Mouse (Mus musculus) heart, embryonic 16.5 days (tissue): ENCODE measurements at regions not wholly inside any gene's neighbourhood (a gene's known extent, or its start where the extent isn't known, plus 50 kb on each side); places are given as distances from the start of the nearest gene placed in this dataset.

Source experiments
- ATAC-seq: fragments of 200-750 bp; cut with Nextera tagmentation; replicated peaks from 2 replicates; pipeline ENCODE4 v1.8.0; 2017; ENCODE audit warnings: moderate number of reproducible peaks; ENCODE audit not compliant: insufficient read depth, low FRiP score; ENCODE audit errors: extremely low read depth
- H3K27ac ChIP-seq: fragments of 300-500 bp; sonication (generic); 2 replicates; pipeline ENCODE4 v1.5.1; 2014; ENCODE audit warnings: mild to moderate bottlenecking, low read length, control low read depth, moderate library complexity
- H3K27me3 ChIP-seq: fragments of 300-500 bp; sonication (generic); 2 replicates; pipeline ENCODE4 v1.6.1; 2014; ENCODE audit warnings: low read length, mixed read lengths; ENCODE audit not compliant: control insufficient read depth, insufficient read depth
- H3K36me3 ChIP-seq: fragments of 300-500 bp; sonication (generic); 2 replicates; pipeline ENCODE4 v1.6.1; 2014; ENCODE audit not compliant: control insufficient read depth, insufficient read depth
- H3K4me1 ChIP-seq: fragments of 300-500 bp; sonication (generic); 2 replicates; pipeline ENCODE4 v1.6.1; 2014; ENCODE audit warnings: low read length, mixed read lengths; ENCODE audit not compliant: control insufficient read depth, insufficient read depth
- H3K4me2 ChIP-seq: fragments of 300-500 bp; sonication (generic); 2 replicates; pipeline ENCODE4 v1.6.1; 2014; ENCODE audit warnings: low read depth, mild to moderate bottlenecking, control low read depth, low read length
- H3K4me3 ChIP-seq: fragments of 300-500 bp; sonication (generic); 2 replicates; pipeline ENCODE4 v1.5.1; 2014; ENCODE audit warnings: mild to moderate bottlenecking, control low read depth, low read length
- H3K9ac ChIP-seq: fragments of 300-500 bp; sonication (generic); 2 replicates; pipeline ENCODE4 v1.6.1; 2014; ENCODE audit warnings: low read length, control low read depth
- H3K9me3 ChIP-seq: fragments of 300-500 bp; sonication (generic); replicated peaks from 2 replicates; pipeline ENCODE4 v1.6.1; 2016; ENCODE audit warnings: low read length; ENCODE audit not compliant: control insufficient read depth
- WGBS: fragments of 180-500 bp; shearing (Covaris S2); extraction: QIAGEN DNeasy Blood & Tissue Kit; methylation state at CpG from one replicate; pipeline ENCODE4 v1.1.7; 2014; 5-methylcytosine and 5-hydroxymethylcytosine counted together

DNA sequence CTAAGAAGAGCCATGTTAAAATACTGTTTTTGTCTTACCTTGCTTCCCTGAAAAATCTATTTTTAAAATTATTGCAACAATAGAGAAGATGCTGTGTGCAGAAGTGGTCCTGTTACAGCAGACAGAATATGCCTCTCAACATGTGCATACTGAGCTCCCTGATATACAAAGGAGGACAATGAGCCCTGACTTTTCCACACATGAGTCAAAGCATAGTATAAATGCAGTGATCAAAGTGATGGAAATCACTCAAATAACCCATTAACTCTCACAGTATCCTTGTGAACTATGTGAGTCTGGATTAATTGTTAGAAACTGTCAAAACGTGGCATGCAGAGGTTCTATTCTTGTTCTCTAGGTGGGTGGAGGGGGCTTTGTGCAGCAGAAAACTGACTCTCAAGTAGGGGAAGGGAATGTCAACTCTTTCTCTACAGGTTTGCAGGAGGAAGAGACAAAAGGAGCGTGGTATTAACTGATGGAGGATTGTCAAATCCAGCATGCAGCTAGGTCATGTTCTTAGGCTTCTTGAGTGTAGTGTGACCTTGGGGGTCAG lies 337.5 kb upstream of the Rarb start:
- no peak overlapping the region for H3K27ac ChIP-seq
- ATAC-seq = no peak
- no peaks in the 10 kb centered on the region for H3K27me3 ChIP-seq
- no peaks in the 10 kb centered on the region for H3K9me3 ChIP-seq
- H3K4me1 ChIP-seq = no peaks in the 10 kb centered on the region
- WGBS = 61% methylated on average over 2 of the region's 2 CpGs
- no peak overlapping the region for H3K4me2 ChIP-seq
- no peak overlapping the region for H3K4me3 ChIP-seq
- no peaks in the 10 kb centered on the region for H3K36me3 ChIP-seq
- no peak overlapping the region for H3K9ac ChIP-seq

DNA sequence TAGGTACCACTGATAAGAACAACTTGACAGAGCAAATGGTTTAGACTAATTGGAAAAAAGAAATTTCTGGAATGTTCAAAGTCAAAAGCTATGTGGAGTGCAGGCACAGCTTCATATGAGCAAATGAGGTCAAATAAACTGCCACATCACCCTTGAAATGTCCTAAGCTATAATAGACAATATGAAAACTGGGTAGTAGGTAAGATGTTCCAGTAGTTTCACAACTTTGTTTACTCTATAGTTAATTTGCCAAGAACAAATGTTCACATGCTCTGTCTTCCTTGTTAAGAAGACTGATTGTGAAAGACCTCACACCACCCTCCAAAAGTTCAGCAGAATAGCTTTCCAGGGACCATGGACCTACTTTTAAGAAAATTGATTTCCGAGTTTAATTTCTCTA lies 301.7 kb upstream of the Rarb start:
- no peaks in the 10 kb centered on the region for H3K9me3 ChIP-seq
- no peak overlapping the region for H3K4me2 ChIP-seq
- 76% methylated on average over 1 of the region's 1 CpGs for WGBS
- H3K36me3 ChIP-seq = no peaks in the 10 kb centered on the region
- H3K4me1 ChIP-seq = no peaks in the 10 kb centered on the region
- no peak for ATAC-seq
- no peak overlapping the region for H3K4me3 ChIP-seq
- no peaks in the 10 kb centered on the region for H3K27me3 ChIP-seq
- no peak overlapping the region for H3K9ac ChIP-seq
- no peak overlapping the region for H3K27ac ChIP-seq

DNA sequence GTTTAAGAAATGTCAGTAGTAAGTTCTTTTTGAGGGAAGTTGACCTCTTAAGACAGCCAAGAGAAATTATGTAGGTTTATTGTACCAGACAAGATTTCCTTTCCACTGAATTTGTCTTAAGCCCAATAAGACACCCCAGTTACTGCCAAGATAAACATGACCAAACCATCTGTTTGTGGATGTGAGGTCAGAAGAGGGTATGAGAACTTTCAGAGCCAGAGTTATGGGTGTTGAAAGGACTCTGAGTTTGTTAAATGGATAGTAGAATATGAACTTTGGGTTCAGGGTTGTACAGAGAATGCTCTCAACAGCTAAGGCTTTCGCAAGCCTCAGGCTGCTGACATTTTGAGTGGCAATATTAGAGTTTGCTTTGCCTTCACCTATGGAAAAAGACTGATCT lies 287.7 kb upstream of the Rarb start:
- Histone ChIP-seq H3K27me3 (no peaks in the 10 kb centered on the region), H3K27ac (no peak overlapping the region), H3K36me3 (no peaks in the 10 kb centered on the region), H3K9me3 (no peaks in the 10 kb centered on the region), H3K9ac (no peak overlapping the region), H3K4me2 (no peak overlapping the region), H3K4me1 (no peaks in the 10 kb centered on the region), H3K4me3 (no peak overlapping the region)
- no peak for ATAC-seq
- WGBS = 58% methylated on average over 1 of the region's 1 CpGs

DNA sequence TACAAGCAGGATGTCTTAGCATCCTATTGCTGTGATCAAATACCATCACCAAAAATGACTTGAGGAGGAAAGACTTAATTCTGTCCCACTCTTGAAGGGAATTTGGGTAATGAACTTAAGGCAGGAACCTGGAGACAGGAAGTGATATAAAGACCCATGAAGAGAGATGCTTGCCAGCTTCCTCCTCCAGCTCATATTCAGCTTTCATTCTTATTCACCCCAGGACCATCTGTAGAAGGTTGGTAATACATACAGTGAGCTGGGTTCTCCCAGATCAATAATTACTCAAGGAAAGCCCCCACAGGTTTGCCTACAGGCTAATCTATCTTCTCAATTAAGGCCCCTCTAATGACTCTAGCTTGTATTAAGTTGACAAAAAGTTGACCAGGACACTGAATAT lies 283.5 kb upstream of the Rarb start:
- Histone ChIP-seq H3K27ac (no peak overlapping the region), H3K9ac (no peak overlapping the region), H3K27me3 (no peaks in the 10 kb centered on the region), H3K4me1 (no peaks in the 10 kb centered on the region), H3K9me3 (no peaks in the 10 kb centered on the region), H3K4me3 (no peak overlapping the region), H3K4me2 (no peak overlapping the region), H3K36me3 (no peaks in the 10 kb centered on the region)
- ATAC-seq = no peak

DNA sequence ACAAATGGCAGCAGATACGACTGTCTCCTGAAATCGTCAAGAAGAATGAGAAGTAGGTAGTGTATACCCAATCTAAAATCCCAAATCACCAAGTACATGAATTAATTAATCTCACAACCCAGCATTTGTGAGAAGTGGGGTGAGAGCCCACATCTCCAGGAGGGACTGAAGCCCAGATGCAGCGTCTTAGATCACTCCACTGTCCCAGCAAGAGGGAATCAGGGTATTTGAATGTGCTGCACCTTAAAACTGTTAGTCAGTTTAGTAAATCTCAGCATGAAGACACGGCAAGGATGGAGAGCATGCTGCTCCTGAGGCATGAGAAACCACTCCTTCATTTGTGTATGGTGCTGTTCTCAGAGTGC lies 271.6 kb upstream of the Rarb start:
- H3K27me3 ChIP-seq = no peaks in the 10 kb centered on the region
- WGBS = 52% methylated on average over 4 of the region's 4 CpGs

DNA sequence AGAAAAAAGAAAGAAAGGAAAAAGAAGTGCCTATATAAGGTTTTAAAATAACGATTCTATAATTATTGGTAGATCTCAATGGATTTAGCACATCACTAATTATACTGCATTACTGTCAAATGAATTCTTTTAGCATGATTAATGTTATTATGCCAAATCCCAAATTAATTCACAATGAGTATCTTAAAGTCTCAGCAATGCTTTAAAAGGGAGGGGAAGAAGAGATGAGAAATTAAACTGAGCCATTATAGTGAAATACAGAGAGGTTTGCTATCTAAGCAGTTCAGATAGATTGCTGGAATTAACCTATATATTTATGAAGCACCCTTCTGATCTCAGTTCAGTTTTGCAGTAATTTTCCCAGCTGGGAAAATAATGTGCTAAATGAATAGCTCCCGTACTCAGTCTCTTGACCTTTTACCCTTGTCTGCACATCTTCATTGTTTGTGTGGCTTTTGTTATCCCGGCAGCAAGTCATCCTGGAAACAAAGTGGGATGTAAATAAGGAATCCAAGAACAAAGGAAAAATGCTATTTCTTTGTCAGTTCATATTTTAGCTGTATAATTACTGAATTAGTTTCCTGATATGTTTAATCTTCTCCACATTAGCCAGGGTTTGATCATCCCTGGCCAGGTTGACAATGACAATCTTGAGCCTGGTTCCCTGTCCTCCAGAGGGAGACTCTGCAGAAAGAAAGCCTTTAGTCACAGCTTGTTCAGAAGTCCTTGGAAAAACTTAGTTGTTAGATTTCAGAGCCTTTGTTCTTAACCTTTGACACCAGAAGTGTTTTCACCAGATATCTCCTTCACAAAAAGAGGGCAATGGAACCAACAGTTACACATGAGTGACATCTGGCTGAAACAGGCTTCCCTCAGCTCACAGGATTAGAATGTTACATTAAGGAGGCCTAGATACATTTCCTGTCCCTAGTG lies 270.9 kb upstream of the Rarb start:
- H3K36me3 ChIP-seq = no peaks in the 10 kb centered on the region
- no peak overlapping the region for H3K4me2 ChIP-seq
- WGBS = 48% methylated on average over 3 of the region's 3 CpGs

More for the DNA sequence above, 271.6 kb upstream of the Rarb start:
- Histone ChIP-seq H3K36me3 (no peaks in the 10 kb centered on the region), H3K4me2 (no peak overlapping the region), H3K27ac (no peak overlapping the region), H3K9me3 (no peaks in the 10 kb centered on the region), H3K4me3 (no peak overlapping the region), H3K4me1 (0 out of 2 replicates have a peak, but pooled peaks cover 3% of the 10 kb centered on the region), H3K9ac (no peak overlapping the region)
- no peak for ATAC-seq

DNA sequence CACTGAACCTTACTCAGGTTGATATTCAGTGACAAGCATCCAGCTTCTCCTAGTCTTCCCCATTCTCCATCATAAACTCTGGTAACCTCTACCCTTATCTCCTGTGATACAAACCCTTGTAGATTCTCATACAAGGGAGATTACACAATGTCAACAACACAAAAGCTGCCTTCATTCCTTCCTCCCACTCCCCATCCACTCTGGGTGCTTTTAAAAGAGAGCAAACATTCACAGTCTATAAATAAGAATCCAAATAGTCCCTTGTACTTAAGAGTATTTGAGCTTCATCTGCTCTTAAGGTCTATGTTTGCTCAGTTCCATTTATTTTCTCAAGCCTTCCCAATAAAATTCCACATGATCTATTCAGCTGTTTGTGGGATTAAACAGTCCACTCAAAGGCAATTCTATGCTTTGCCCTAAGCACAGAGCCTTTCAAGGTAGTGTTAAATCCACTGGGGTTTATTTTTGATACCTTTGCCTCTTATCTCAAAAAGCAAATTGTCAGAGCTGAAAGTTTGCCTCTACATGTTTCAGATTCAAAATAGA lies 270.2 kb upstream of the Rarb start:
- no peak overlapping the region for H3K27ac ChIP-seq
- H3K27me3 ChIP-seq = no peaks in the 10 kb centered on the region
- H3K36me3 ChIP-seq = no peaks in the 10 kb centered on the region
- 0 out of 2 replicates have a peak, but pooled peaks cover 3% of the 10 kb centered on the region for H3K4me1 ChIP-seq
- H3K4me2 ChIP-seq = no peak overlapping the region
- no peak overlapping the region for H3K4me3 ChIP-seq
- no peak for ATAC-seq
- no peaks in the 10 kb centered on the region for H3K9me3 ChIP-seq
- no peak overlapping the region for H3K9ac ChIP-seq

More for the DNA sequence above, 270.9 kb upstream of the Rarb start:
- Histone ChIP-seq H3K4me1 (0 out of 2 replicates have a peak, but pooled peaks cover 3% of the 10 kb centered on the region), H3K27ac (no peak overlapping the region), H3K9ac (no peak overlapping the region), H3K27me3 (no peaks in the 10 kb centered on the region), H3K4me3 (no peak overlapping the region), H3K9me3 (no peaks in the 10 kb centered on the region)
- ATAC-seq = no peak

DNA sequence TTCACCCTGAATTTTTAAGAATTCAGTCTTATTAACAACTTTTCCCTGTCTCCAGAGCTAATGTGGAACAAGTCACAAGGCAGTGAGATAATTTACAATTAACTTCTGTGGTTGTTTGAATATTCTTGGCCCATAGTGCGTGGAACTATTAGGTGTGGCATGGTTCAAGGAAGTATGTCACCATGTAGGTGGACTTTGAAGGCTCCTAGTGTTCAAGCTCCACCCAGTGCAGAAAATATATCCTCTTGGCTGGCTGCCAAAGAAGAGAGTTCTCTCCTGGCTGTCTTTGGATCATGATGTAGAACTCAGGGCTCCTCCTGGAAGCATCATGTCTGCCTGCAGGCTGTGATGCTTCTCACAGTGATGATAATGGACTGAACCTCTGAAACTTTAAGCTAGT lies 268.9 kb upstream of the Rarb start:
- H3K4me3 ChIP-seq = no peak overlapping the region
- no peaks in the 10 kb centered on the region for H3K36me3 ChIP-seq
- no peak overlapping the region for H3K27ac ChIP-seq
- H3K27me3 ChIP-seq = no peaks in the 10 kb centered on the region
- H3K4me2 ChIP-seq = no peak overlapping the region
- 73% methylated on average over 1 of the region's 1 CpGs for WGBS
- H3K9ac ChIP-seq = no peak overlapping the region
- H3K9me3 ChIP-seq = no peaks in the 10 kb centered on the region
- H3K4me1 ChIP-seq = 0 out of 2 replicates have a peak, but pooled peaks cover 3% of the 10 kb centered on the region
- no peak for ATAC-seq

DNA sequence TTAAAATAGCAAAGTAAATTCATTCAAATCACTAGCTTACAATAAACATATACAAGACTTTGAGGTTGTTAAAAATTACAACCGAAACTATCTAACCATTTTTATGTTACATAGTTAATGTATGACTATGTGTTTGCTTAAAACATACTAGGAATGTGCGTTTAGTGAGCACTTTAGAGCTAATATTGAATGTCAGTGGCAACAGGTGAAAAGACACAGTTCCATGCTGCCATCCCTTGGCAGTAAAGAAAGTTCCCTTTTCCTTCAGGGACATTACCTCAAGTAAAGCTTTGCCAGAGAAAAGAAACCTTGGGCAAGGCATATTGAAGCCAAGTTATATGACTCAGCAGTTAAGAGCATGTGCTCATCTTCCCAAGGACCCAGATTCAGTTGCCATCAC lies 265.0 kb upstream of the Rarb start:
- 67% methylated on average over 2 of the region's 2 CpGs for WGBS
- Histone ChIP-seq H3K4me1 (no peaks in the 10 kb centered on the region), H3K4me2 (no peak overlapping the region), H3K9ac (no peak overlapping the region), H3K27ac (no peak overlapping the region), H3K36me3 (no peaks in the 10 kb centered on the region), H3K27me3 (no peaks in the 10 kb centered on the region), H3K4me3 (no peak overlapping the region), H3K9me3 (no peaks in the 10 kb centered on the region)
- no peak for ATAC-seq
